Mouse (Mus musculus) heart, adult 18-20 months (tissue): Measurements from ENCODE around the gene Olfr870. TPM values are rescaled to one million over a fixed set of nuclear protein-coding genes. Genes with fewer than 3 reads are reported as not detected.
"Not testable (repeated sequence)": the region's sequence is repeated elsewhere in the genome, so short reads cannot be mapped to it uniquely, and the experiment has no call there.

Source experiments
- DNase-seq, 2 experiments: peaks; one replicate each; pipeline ENCODE4 v3.0.0; 2021 to 2022; ENCODE audit warnings: mixed read lengths in 1 of 2
- long read RNA-seq, 2 experiments: library from polyadenylated mRNA; stranded (forward); transcript quantifications; one replicate each; pipeline ENCODE4 v2.0.0; 2021
- total RNA-seq, 2 experiments: library from RNA; stranded (reverse); gene quantifications; 2 replicates each; pipeline ENCODE4 v1.2.3; 2021

Gene Olfr870
- total RNA-seq: not detected
- long read RNA-seq, experiment 1: 0 reads
- long read RNA-seq, experiment 2: 0 reads

- no peak for DNase-seq
These were observed at the start of gene Olfr870 for GRCm38 (mm10) chr9:20173957-20174356. Gene Olfr870, minus strand, starts transcription at chr9:20174057.

GRCm38 (mm10) chr9:20211907-20212306 lies 38.0 kb upstream of the Olfr870 start, which contains the start of gene Olfr871:
Gene Olfr871, plus strand, starts transcription at chr9:20212207.
- DNase-seq: no peak

GRCm38 (mm10) chr9:20211477-20211876 lies 37.6 kb upstream of the Olfr870 start:
- no peak for DNase-seq

GRCm38 (mm10) chr9:20210812-20211211 lies 37.0 kb upstream of the Olfr870 start:
- no peak for DNase-seq

GRCm38 (mm10) chr9:20203413-20203984 lies 29.6 kb upstream of the Olfr870 start:
- DNase-seq: not testable (repeated sequence)

GRCm38 (mm10) chr9:20202131-20202530 lies 28.3 kb upstream of the Olfr870 start:
- DNase-seq: no peak

GRCm38 (mm10) chr9:20179463-20179862 lies 5.6 kb upstream of the Olfr870 start:
- DNase-seq: no peak

GRCm38 (mm10) chr9:20149706-20150105 lies 24.2 kb downstream of the Olfr870 start:
- no peak for DNase-seq

- DNase-seq: no peak
These were observed 45.1 kb downstream of the Olfr870 start, which contains the start of gene Olfr869 for GRCm38 (mm10) chr9:20128709-20129108. Gene Olfr869, plus strand, starts transcription at chr9:20129009.

Other genes with a start within 250 kb of the Olfr870 start
- gene Olfr866, start 146.0 kb downstream of the Olfr870 start, total RNA-seq: not detected
- gene Olfr867, start 116.5 kb downstream of the Olfr870 start, total RNA-seq: not detected
- gene Olfr868, start 75.4 kb downstream of the Olfr870 start, total RNA-seq: not detected
- not detected for gene Olfr869, start 45.0 kb downstream of the Olfr870 start, total RNA-seq
- gene Olfr871, start 38.1 kb upstream of the Olfr870 start, total RNA-seq: not detected
- not detected for gene Olfr872, start 63.1 kb upstream of the Olfr870 start, total RNA-seq
- not detected for gene Olfr39, start 108.3 kb upstream of the Olfr870 start, total RNA-seq
- not detected for gene Olfr873, start 124.5 kb upstream of the Olfr870 start, total RNA-seq
- gene Olfr18, start 162.0 kb upstream of the Olfr870 start, total RNA-seq: not detected
- 10 to 100 TPM; 11.2 to 12.9 TPM for gene Zfp560, start 211.1 kb upstream of the Olfr870 start, total RNA-seq